Mouse (Mus musculus) MEL (cell line): ENCODE data around the gene Apopt1. TPM values are rescaled to one million over a fixed set of nuclear protein-coding genes. Genes with fewer than 3 reads are reported as not detected.

Experiments
- DNase-seq: peaks from one replicate; pipeline ENCODE4 v3.0.0; 2011; ENCODE audit warnings: low read depth, low spot score
- H3K27ac ChIP-seq: 2 replicates; pipeline ENCODE4 v1.5.1; 2012; ENCODE audit warnings: low read depth, mild to moderate bottlenecking, control low read depth, low read length, moderate library complexity; ENCODE audit not compliant: control insufficient read depth
- H3K27me3 ChIP-seq, 2 experiments: fragments of 150-350 bp in 1 of 2; sonication (generic) in 1 of 2; 2 replicates each; pipeline ENCODE4 v1.6.1; 2012; ENCODE audit warnings: low read length in 2 of 2, mild to moderate bottlenecking in 2 of 2, improper control_type of control experiment in 1 of 2, moderate library complexity in 1 of 2; ENCODE audit not compliant: insufficient read depth in 2 of 2, control insufficient read depth in 1 of 2
- H3K36me3 ChIP-seq, 2 experiments: 2 replicates each; pipeline ENCODE4 v1.6.1; 2012 to 2014; ENCODE audit warnings: low read length in 2 of 2, improper control_type of control experiment in 1 of 2, inconsistent platforms in 1 of 2, mild to moderate bottlenecking in 1 of 2; ENCODE audit not compliant: insufficient read depth in 2 of 2, control insufficient read depth in 1 of 2
- H3K4me1 ChIP-seq, 2 experiments: fragments of 150-350 bp in 1 of 2; sonication (generic) in 1 of 2; 2 replicates each; pipeline ENCODE4 v1.6.1; 2012; ENCODE audit warnings: low read length in 2 of 2, improper control_type of control experiment in 1 of 2, mild to moderate bottlenecking in 1 of 2; ENCODE audit not compliant: insufficient read depth in 2 of 2, control insufficient read depth in 1 of 2
- H3K4me3 ChIP-seq, 2 experiments: fragments of 150-350 bp in 1 of 2; sonication (generic) in 1 of 2; 2 replicates each; pipeline ENCODE4 v1.5.1; 2012; ENCODE audit warnings: low read depth in 2 of 2, low read length in 2 of 2, mild to moderate bottlenecking in 2 of 2, moderate library complexity in 2 of 2, control low read depth in 1 of 2, improper control_type of control experiment in 1 of 2; ENCODE audit not compliant: control insufficient read depth in 1 of 2, insufficient read depth in 1 of 2
- H3K79me2 ChIP-seq: 2 replicates; pipeline ENCODE4 v1.6.1; 2012; ENCODE audit warnings: mild to moderate bottlenecking, low read length, moderate library complexity; ENCODE audit not compliant: control insufficient read depth, poor library complexity, insufficient read depth
- H3K9ac ChIP-seq: 2 replicates; pipeline ENCODE4 v1.6.1; 2012; ENCODE audit warnings: low read depth, mild to moderate bottlenecking, control low read depth, low read length, moderate library complexity; ENCODE audit not compliant: control insufficient read depth, poor library complexity, severe bottlenecking
- H3K9me3 ChIP-seq: fragments of 150-350 bp; sonication (generic); replicated peaks from 2 replicates; pipeline ENCODE4 v1.6.1; 2012; ENCODE audit warnings: mild to moderate bottlenecking, low read length, improper control_type of control experiment, moderate library complexity; ENCODE audit not compliant: insufficient read depth
- CHD1 ChIP-seq: IDR thresholded peaks from 2 replicates; pipeline ENCODE4 v1.6.1; 2012; ENCODE audit warnings: low read depth, mild to moderate bottlenecking, inconsistent platforms, low read length, improper control_type of control experiment
- ELF1 ChIP-seq: IDR thresholded peaks from 2 replicates; pipeline ENCODE4 v1.6.1; 2014; ENCODE audit warnings: low read depth, mild to moderate bottlenecking, inconsistent platforms, low read length, improper control_type of control experiment, moderate library complexity
- EP300 ChIP-seq, 2 experiments: IDR thresholded peaks; 2 replicates each; pipeline ENCODE4 v1.6.1; 2011; ENCODE audit warnings: improper control_type of control experiment in 2 of 2, low read length in 2 of 2, low read depth in 1 of 2, mild to moderate bottlenecking in 1 of 2
- GABPA ChIP-seq: IDR thresholded peaks from 2 replicates; pipeline ENCODE4 v1.6.1; 2012; ENCODE audit warnings: low read depth, mild to moderate bottlenecking, inconsistent platforms, low read length, improper control_type of control experiment, moderate library complexity
- GATA1 ChIP-seq: IDR thresholded peaks from 2 replicates; pipeline ENCODE4 v1.6.1; 2011; ENCODE audit warnings: low read depth, low read length, improper control_type of control experiment
- KAT2A ChIP-seq: conservative IDR thresholded peaks from 2 replicates; pipeline ENCODE4 v1.6.1; 2012; ENCODE audit warnings: low read depth, low read length, improper control_type of control experiment, inconsistent platforms
- MEF2A ChIP-seq: IDR thresholded peaks from 2 replicates; pipeline ENCODE4 v1.6.1; 2014; ENCODE audit warnings: low read depth, mild to moderate bottlenecking, inconsistent platforms, low read length, improper control_type of control experiment; ENCODE audit not compliant: poor library complexity, insufficient replicate concordance, severe bottlenecking; ENCODE audit errors: extremely low read depth
- MXI1 ChIP-seq: IDR thresholded peaks from 2 replicates; pipeline ENCODE4 v1.6.1; 2011; ENCODE audit warnings: mild to moderate bottlenecking, low read depth, low read length, improper control_type of control experiment
- MYB ChIP-seq: IDR thresholded peaks from 2 replicates; pipeline ENCODE4 v1.6.1; 2011; ENCODE audit warnings: mild to moderate bottlenecking, low read depth, low read length, improper control_type of control experiment
- NRF1 ChIP-seq: IDR thresholded peaks from 2 replicates; pipeline ENCODE4 v1.6.1; 2014; ENCODE audit warnings: low read depth, mild to moderate bottlenecking, inconsistent platforms, low read length, improper control_type of control experiment, moderate library complexity; ENCODE audit not compliant: poor library complexity, insufficient read depth, severe bottlenecking
- POLR2AphosphoS5 ChIP-seq: IDR thresholded peaks from 2 replicates; pipeline ENCODE4 v1.6.1; 2012; ENCODE audit warnings: low read depth, borderline replicate concordance, mild to moderate bottlenecking, inconsistent platforms, low read length, moderate library complexity, mixed read lengths
- RCOR1 ChIP-seq: IDR thresholded peaks from 2 replicates; pipeline ENCODE4 v1.6.1; 2012; ENCODE audit warnings: low read depth, mild to moderate bottlenecking, inconsistent platforms, low read length, improper control_type of control experiment
- polyA plus RNA-seq, 2 experiments: library from polyadenylated mRNA; stranded (reverse) in 1 of 2; unstranded in 1 of 2; fragments of >175 nt in 1 of 2; fragments of >200 nt in 1 of 2; gene quantifications; 2 replicates each; pipeline versions ENCODE4 v1.2.1 to v1.2.4; 2012; ENCODE audit warnings: low replicate concordance in 2 of 2, low read depth in 1 of 2; ENCODE audit not compliant: insufficient read length in 2 of 2, insufficient read depth in 1 of 2, missing spikeins in 1 of 2
- total RNA-seq: library from RNA; depleted of rRNA; stranded (reverse); fragments of 300-350 nt; gene quantifications from 2 replicates; pipeline ENCODE4 v1.2.3, GENCODE M21; 2012

Gene Apopt1
- total and polyA plus RNA-seq, 3 experiments: 25.7 to 46.5 TPM; not detected in 1

GRCm38 (mm10) chr12:111766313-111767236 lies 53.5 kb downstream of the Apopt1 start:
- no peak overlapping the region for H3K27ac ChIP-seq
- peaks cover 0 to 2% of the 10 kb centered on the region in 2 experiments; a peak in 1 of 4 replicates for H3K36me3 ChIP-seq
- H3K4me3 ChIP-seq: no peak overlapping the region
- H3K4me1 ChIP-seq: 0 out of 4 replicates have a peak, but pooled peaks cover 2 to 8% of the 10 kb centered on the region in 2 experiments
- TF ChIP-seq POLR2AphosphoS5: no peak
- no peak for TF ChIP-seq GATA1
- TF ChIP-seq RCOR1: no peak
- no peak for TF ChIP-seq KAT2A
- TF ChIP-seq MXI1: no peak
- no peak for TF ChIP-seq ELF1
- no peak for TF ChIP-seq CHD1
- no peak for TF ChIP-seq NRF1
- no peak for TF ChIP-seq MEF2A
- no peak for TF ChIP-seq EP300 (IDR thresholded peaks at IDR 0.05; ENCODE audit: low read depth in 1 of 2, low read length in 2 of 2)
- no peaks in the 10 kb centered on the region for H3K9me3 ChIP-seq
- no peaks in the 10 kb centered on the region for H3K27me3 ChIP-seq
- DNase-seq: no peak
- peaks cover 25% of the 10 kb centered on the region for H3K79me2 ChIP-seq
- no peak overlapping the region for H3K9ac ChIP-seq

DNA sequence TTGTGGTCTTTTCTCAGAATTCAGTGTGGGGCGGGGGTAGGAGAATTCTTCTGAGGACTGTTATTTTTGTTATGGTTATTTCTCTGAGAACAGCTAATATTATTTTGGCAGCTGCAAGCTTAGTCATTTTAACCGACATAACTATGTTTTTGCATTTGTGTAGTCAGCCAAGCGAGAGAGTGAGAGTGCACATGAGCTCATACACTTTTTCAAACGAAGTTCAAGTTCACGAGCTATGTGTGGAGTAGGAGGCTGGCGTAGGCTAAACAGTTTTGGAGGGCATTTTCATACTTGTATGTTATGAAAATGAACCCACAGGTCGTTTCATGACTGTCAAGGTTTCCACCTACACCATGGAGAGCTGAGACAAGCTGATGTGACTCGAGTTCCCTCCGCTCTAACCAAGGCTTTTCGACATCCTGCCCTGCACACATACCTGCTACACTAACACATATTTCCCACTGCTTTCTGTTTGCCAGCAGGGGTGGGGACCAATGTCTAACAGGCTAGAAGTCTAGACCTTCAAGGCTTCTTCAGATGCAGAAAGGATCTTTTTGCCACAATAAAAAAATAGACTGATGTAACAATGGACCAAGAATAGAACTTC lies 55.4 kb downstream of the Apopt1 start:
- peaks cover 14% of the 10 kb centered on the region for H3K79me2 ChIP-seq
- no peak for TF ChIP-seq NRF1
- TF ChIP-seq CHD1: no peak
- no peak for TF ChIP-seq GABPA
- TF ChIP-seq MYB: no peak
- no peaks in the 10 kb centered on the region for H3K9me3 ChIP-seq
- no peak overlapping the region for H3K9ac ChIP-seq
- no peaks in the 10 kb centered on the region for H3K27me3 ChIP-seq
- H3K4me3 ChIP-seq: no peak overlapping the region
- H3K27ac ChIP-seq: no peak overlapping the region
- H3K4me1 ChIP-seq: 0 out of 4 replicates have a peak, but pooled peaks cover 2 to 8% of the 10 kb centered on the region in 2 experiments
- peaks cover 0 to 2% of the 10 kb centered on the region in 2 experiments; a peak in 2 of 4 replicates for H3K36me3 ChIP-seq
- DNase-seq: no peak
